Mouse (Mus musculus) v-Abl transformed pro-B cells (cell line): ENCODE measurements around the gene Flot1.

Source experiments
- in situ Hi-C, 2 experiments: fragments of 400-800 bp; cut with MboI; formaldehyde crosslinking; loops; one replicate each; pipeline ENCODE4 v1.15.1; 2025; ENCODE audit not compliant: unreplicated experiment in 2 of 2

The Flot1 gene

GRCm38 (mm10) chr17:35834696-35835422 lies 11.8 kb downstream of the Flot1 start:
- in situ Hi-C loops, result loop anchor here (5.0 to 10.0 kb wide), 3 partner anchors 37 to 150 kb away; partner anchors contain the start of gene Prr3 (in 1 of the 2)

- in situ Hi-C loops, result loop anchor here (5.0 to 10.0 kb wide), 2 partner anchors 37 to 149 kb away; partner anchors contain the start of gene Prr3 (in 1 of the 2)
These were observed 12.6 kb downstream of the Flot1 start for GRCm38 (mm10) chr17:35835424-35836140.

- in situ Hi-C loops, result loop anchor here (5.0 to 10.0 kb wide), 2 partner anchors 36 to 148 kb away; partner anchors contain the start of gene Prr3 (in 1 of the 2)
These were observed 13.3 kb downstream of the Flot1 start for GRCm38 (mm10) chr17:35836178-35836965.

- in situ Hi-C loops, result loop anchor here (5.0 to 10.0 kb wide), 2 partner anchors 35 to 148 kb away; partner anchors contain the start of gene Prr3 (in 1 of the 2)
These were observed 14.0 kb downstream of the Flot1 start for GRCm38 (mm10) chr17:35836991-35837422.

GRCm38 (mm10) chr17:35837487-35837886 lies 14.5 kb downstream of the Flot1 start:
- in situ Hi-C loops, result loop anchor here (5.0 to 10.0 kb wide), 2 partner anchors 35 to 147 kb away; partner anchors contain the start of gene Prr3 (in 1 of the 2)

- in situ Hi-C loops, result loop anchor here (5.0 to 10.0 kb wide), 2 partner anchors 34 to 147 kb away; partner anchors contain the start of gene Prr3 (in 1 of the 2)
These were observed 15.1 kb downstream of the Flot1 start, which contains the start of gene Tubb5 for GRCm38 (mm10) chr17:35838122-35838544. TSS of gene Tubb5 (minus strand) at chr17:35838306.

- in situ Hi-C loops, result loop anchor here (5.0 to 10.0 kb wide), 2 partner anchors 34 to 146 kb away; partner anchors contain the start of gene Prr3 (in 1 of the 2)
These were observed 15.5 kb downstream of the Flot1 start for GRCm38 (mm10) chr17:35838570-35838969.

GRCm38 (mm10) chr17:35839002-35839401 lies 16.0 kb downstream of the Flot1 start:
- in situ Hi-C loops, result loop anchor here (5.0 to 10.0 kb wide), 2 partner anchors 33 to 146 kb away; partner anchors contain the start of gene Prr3 (in 1 of the 2)

- in situ Hi-C loops, result no loop called here
These were observed 17.5 kb downstream of the Flot1 start for GRCm38 (mm10) chr17:35840561-35840960.

- in situ Hi-C loops, result no loop called here
These were observed 18.3 kb downstream of the Flot1 start, which contains the start of gene Mdc1 for GRCm38 (mm10) chr17:35841076-35841950. TSS of gene Mdc1 (plus strand) at chr17:35841515.

GRCm38 (mm10) chr17:35842006-35842405 lies 19.0 kb downstream of the Flot1 start:
- in situ Hi-C loops, result no loop called here

- in situ Hi-C loops, result no loop called here
These were observed 20.5 kb downstream of the Flot1 start for GRCm38 (mm10) chr17:35843514-35843913.

- in situ Hi-C loops, result no loop called here
These were observed 25.1 kb downstream of the Flot1 start for GRCm38 (mm10) chr17:35848112-35848511.

- in situ Hi-C loops, result no loop called here
These were observed 27.9 kb downstream of the Flot1 start for GRCm38 (mm10) chr17:35850974-35851373.

GRCm38 (mm10) chr17:35859371-35859770 lies 36.3 kb downstream of the Flot1 start:
- in situ Hi-C loops, result no loop called here

- in situ Hi-C loops, result no loop called here
These were observed 36.8 kb downstream of the Flot1 start for GRCm38 (mm10) chr17:35859835-35860234.

GRCm38 (mm10) chr17:35860831-35861197 lies 37.8 kb downstream of the Flot1 start:
- in situ Hi-C loops, result no loop called here

- in situ Hi-C loops, result no loop called here
These were observed 38.3 kb downstream of the Flot1 start, which contains the start of gene Nrm for GRCm38 (mm10) chr17:35861198-35861857. TSS of gene Nrm (plus strand) at chr17:35861318.
